Comparison of ENCODE assay signal across 24 mouse cellular contexts in genomic region chr4:119759574-119760233, GRCm38 (mm10). TPM values are rescaled to one million over a fixed set of nuclear protein-coding genes. Genes with fewer than 3 reads are reported as not detected.
DNase-seq lines count a peak whose midpoint lies in the region; ATAC-seq and TF ChIP-seq lines count a peak whose summit lies in the region.
"Had no signal": no experiment of that assay in that cellular context is flagged by ENCODE, and none has a peak within 500 bp of the region (broad histone marks: within the 10 kb centered on the region; RNA-seq: fewer than 3 reads in every experiment).

No protein-coding gene starts in this region.

- no peaks in the 10 kb centered on the region for H3K4me1 ChIP-seq in hindbrain, embryonic 14.5 days (replicated peaks; ENCODE audit: control insufficient read depth, insufficient read depth, low read length)
- H3K4me1 ChIP-seq: embryonic facial prominence, embryonic 12.5 days; forebrain, embryonic 13.5 days; heart, embryonic 13.5 days; hindbrain, embryonic 15.5 days; limb, embryonic 13.5 days had no signal

- 87% methylated on average over 4 of the region's 4 CpGs for WGBS in hindbrain, embryonic 14.5 days

- DNase-seq in heart, adult 11 months: peak; percentile 83
- DNase-seq in heart, postnatal 4 days: no peak
- peak; percentile 49 to 53 for DNase-seq in right cerebral cortex, adult 2 months (ENCODE audit: low spot score in 2 of 2)
- DNase-seq in right cerebral cortex, postnatal 25 days: no peak
- no peak for DNase-seq in left cerebral cortex, adult 2 months (ENCODE audit: extremely low spot score in 1 of 2, low spot score in 2 of 2)
- no peak for DNase-seq in hindbrain, embryonic 14.5 days (ENCODE audit: low spot score)
- no peak for DNase-seq in yolk sac, embryonic 10.5 days (ENCODE audit: low spot score)
- DNase-seq: adrenal gland, postnatal 36 days; B cell, adult 2 months; gastrocnemius, adult 2 months; heart, adult 18-20 months; lung, postnatal 4 days; spleen, adult 18-20 months; thymus, adult 18-20 months had no signal

- H3K4me3 ChIP-seq in left cerebral cortex, adult 2 months: no peak overlapping the region
- no peak overlapping the region for H3K4me3 ChIP-seq in hindbrain, embryonic 14.5 days (replicated peaks; ENCODE audit: low read length)
- H3K4me3 ChIP-seq: embryonic facial prominence, embryonic 12.5 days; erythroblast, embryonic 14.5 days; forebrain, embryonic 13.5 days; gastrocnemius, adult 2 months; heart, embryonic 13.5 days; hindbrain, embryonic 15.5 days; limb, embryonic 13.5 days; lung, embryonic 15.5 days had no signal

- no peak overlapping the region for H3K9ac ChIP-seq in hindbrain, embryonic 14.5 days
- H3K9ac ChIP-seq: embryonic facial prominence, embryonic 12.5 days; forebrain, embryonic 13.5 days; heart, embryonic 13.5 days; hindbrain, embryonic 15.5 days; limb, embryonic 13.5 days; liver, embryonic 14.5 days; lung, embryonic 15.5 days had no signal

- no peaks in the 10 kb centered on the region for H3K27me3 ChIP-seq in hindbrain, embryonic 14.5 days (ENCODE audit: control insufficient read depth, insufficient read depth, low read length)
- H3K27me3 ChIP-seq: embryonic facial prominence, embryonic 12.5 days; forebrain, embryonic 13.5 days; heart, embryonic 13.5 days; hindbrain, embryonic 15.5 days; limb, embryonic 13.5 days; lung, embryonic 15.5 days had no signal

- peak overlapping the region; percentile 67 for H3K27ac ChIP-seq in left cerebral cortex, adult 2 months
- no peak overlapping the region for H3K27ac ChIP-seq in hindbrain, embryonic 14.5 days
- H3K27ac ChIP-seq: embryonic facial prominence, embryonic 12.5 days; forebrain, embryonic 13.5 days; gastrocnemius, adult 2 months; heart, embryonic 13.5 days; hindbrain, embryonic 15.5 days; limb, embryonic 13.5 days; liver, embryonic 14.5 days; lung, embryonic 15.5 days had no signal

- TF ChIP-seq CTCF in left cerebral cortex, adult 2 months (IDR thresholded peaks at IDR 0.05): no peak

- intact Hi-C loops in left cerebral cortex, adult 2 months (cut with DNase I): loop anchor here (2.0 to 5.0 kb wide), 2 partner anchors 121 to 143 kb away; no protein-coding TSS in a partner anchor

- no peaks in the 10 kb centered on the region for H3K36me3 ChIP-seq in hindbrain, embryonic 14.5 days (replicated peaks; ENCODE audit: control insufficient read depth, insufficient read depth)
- H3K36me3 ChIP-seq: embryonic facial prominence, embryonic 12.5 days; heart, embryonic 13.5 days; hindbrain, embryonic 15.5 days; limb, embryonic 13.5 days; lung, embryonic 15.5 days had no signal

- ATAC-seq in hindbrain, embryonic 14.5 days (ENCODE audit: low FRiP score): no peak
- ATAC-seq: forebrain, embryonic 13.5 days; intestine, embryonic 16.5 days; midbrain, embryonic 16.5 days had no signal

- no peak overlapping the region for H3K4me2 ChIP-seq in hindbrain, embryonic 14.5 days (replicated peaks)
- H3K4me2 ChIP-seq: embryonic facial prominence, embryonic 12.5 days; forebrain, embryonic 13.5 days; heart, embryonic 13.5 days; hindbrain, embryonic 15.5 days; limb, embryonic 13.5 days; lung, embryonic 15.5 days had no signal

- 0 out of 2 replicates have a peak, but pooled peaks cover 3% of the 10 kb centered on the region for H3K9me3 ChIP-seq in hindbrain, embryonic 14.5 days (ENCODE audit: control insufficient read depth, low read length)
- H3K9me3 ChIP-seq: embryonic facial prominence, embryonic 12.5 days; forebrain, embryonic 13.5 days; lung, embryonic 15.5 days had no signal

RNA-seq across cellular contexts. Expression of gene Hivep3, which starts 26.1 kb away (rescaled TPM):
- total RNA-seq in heart, postnatal 4 days (2021): 1 to 10 TPM; 6.2 to 7.1 TPM
- 10 to 100 TPM; 65.8 to 87.4 TPM for total RNA-seq in left cerebral cortex, adult 2 months (2021)
- 16.5 and 17.2 TPM in 2 replicates for polyA plus RNA-seq in hindbrain, embryonic 14.5 days (2014; fragmentation: Nextera tagmentation; extraction: Ambion mirVana)

Comparison
In these comparisons a context has a peak if more than half of its experiments do, and no peak if none do; other contexts are left out.
1. DNase-seq: peak in heart, adult 11 months (single experiment) and right cerebral cortex, adult 2 months (2 of 2); none in heart, postnatal 4 days (single experiment), right cerebral cortex, postnatal 25 days (single experiment), left cerebral cortex, adult 2 months (0 of 2), hindbrain, embryonic 14.5 days (single experiment) and yolk sac, embryonic 10.5 days (single experiment).
2. RNA of gene Hivep3, which starts 26.1 kb away (total RNA-seq): 65.8 to 87.4 TPM in left cerebral cortex, adult 2 months; 6.2 to 7.1 TPM in heart, postnatal 4 days; every median in the first group is over 4 times any median in the second.